Mouse (Mus musculus): ENCODE measurements around the gene Slc2a2. TPM values are rescaled to one million over a fixed set of nuclear protein-coding genes. Genes with fewer than 3 reads are reported as not detected.

The Slc2a2 gene
- polyA plus RNA-seq, 1 experiment = 63.9 TPM

DNA sequence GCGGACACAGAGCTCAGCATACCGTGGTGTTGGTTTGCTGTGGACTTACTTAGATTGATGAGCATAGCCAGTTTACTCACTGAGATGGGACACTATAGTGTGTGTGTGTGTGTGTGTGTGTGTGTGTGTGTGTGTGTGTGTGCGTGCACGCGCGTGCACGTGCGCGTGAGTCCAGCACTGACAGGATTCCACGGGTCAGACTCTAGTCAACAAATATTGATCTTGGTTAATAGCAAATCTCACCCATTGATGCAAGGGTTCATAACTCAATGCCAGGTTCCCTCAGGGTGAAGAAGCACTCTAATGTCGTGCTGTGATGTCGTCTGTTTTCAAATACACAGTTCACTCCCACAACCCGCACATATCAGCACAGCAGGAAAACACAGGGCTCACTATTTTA lies 27.5 kb downstream of the Slc2a2 start:
- no peak overlapping the region for H3K27ac ChIP-seq (ENCODE audit: insufficient read depth, low read depth, low read length)
- TF ChIP-seq POLR2A (IDR thresholded peaks at IDR 0.05; ENCODE audit: low read depth, low read length) (no peak), CTCF (IDR thresholded peaks at IDR 0.05; ENCODE audit: extremely low read depth, insufficient read length, insufficient replicate concordance, low read depth, low read length) (no peak)
- H3K27me3 ChIP-seq (ENCODE audit: control insufficient read depth, insufficient read depth, low read length) = no peaks in the 10 kb centered on the region
- H3K4me1 ChIP-seq (ENCODE audit: control insufficient read depth, insufficient read depth, insufficient read length, low read length) = peaks cover 3% of the 10 kb centered on the region; the same call in 1 of the 2 replicates
- WGBS = 62% methylated on average over 13 of the region's 13 CpGs
- H3K36me3 ChIP-seq (ENCODE audit: control insufficient read depth, insufficient read depth, low read length) = peaks cover 30% of the 10 kb centered on the region
- no peak overlapping the region for H3K4me3 ChIP-seq (ENCODE audit: low read depth, low read length)

DNA sequence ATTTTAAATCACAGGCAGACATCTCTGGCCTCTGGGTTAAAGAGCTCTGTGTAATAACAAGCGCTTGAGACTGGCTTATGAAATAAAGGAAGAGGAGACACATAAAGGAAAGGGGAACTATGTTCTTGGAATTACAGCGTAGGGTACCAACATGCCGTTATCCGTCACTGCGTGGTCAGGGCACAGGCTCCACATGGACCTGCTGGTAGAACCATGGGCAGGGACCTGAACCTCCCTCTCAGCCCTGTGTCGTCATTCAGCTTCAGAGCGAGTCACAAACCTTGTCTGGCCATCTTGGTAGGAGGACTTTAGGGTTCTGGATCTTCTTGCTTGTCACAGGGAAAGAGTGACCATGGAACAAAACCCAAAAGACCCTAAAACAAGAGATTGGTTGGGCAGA lies 28.7 kb downstream of the Slc2a2 start:
- H3K27ac ChIP-seq (ENCODE audit: insufficient read depth, low read depth, low read length) = no peak overlapping the region; the same call in 1 of the 2 replicates
- 96% methylated on average over 7 of the region's 7 CpGs for WGBS
- peaks cover 27% of the 10 kb centered on the region for H3K36me3 ChIP-seq (ENCODE audit: control insufficient read depth, insufficient read depth, low read length)
- H3K4me1 ChIP-seq (ENCODE audit: control insufficient read depth, insufficient read depth, insufficient read length, low read length) = peaks cover 4% of the 10 kb centered on the region; the same call in 1 of the 2 replicates
- H3K27me3 ChIP-seq (ENCODE audit: control insufficient read depth, insufficient read depth, low read length) = no peaks in the 10 kb centered on the region
- no peak overlapping the region for H3K4me3 ChIP-seq (ENCODE audit: low read depth, low read length)
- TF ChIP-seq POLR2A (IDR thresholded peaks at IDR 0.05; ENCODE audit: low read depth, low read length) = no peak
- no peak for TF ChIP-seq CTCF (IDR thresholded peaks at IDR 0.05; ENCODE audit: extremely low read depth, insufficient read length, insufficient replicate concordance, low read depth, low read length)

DNA sequence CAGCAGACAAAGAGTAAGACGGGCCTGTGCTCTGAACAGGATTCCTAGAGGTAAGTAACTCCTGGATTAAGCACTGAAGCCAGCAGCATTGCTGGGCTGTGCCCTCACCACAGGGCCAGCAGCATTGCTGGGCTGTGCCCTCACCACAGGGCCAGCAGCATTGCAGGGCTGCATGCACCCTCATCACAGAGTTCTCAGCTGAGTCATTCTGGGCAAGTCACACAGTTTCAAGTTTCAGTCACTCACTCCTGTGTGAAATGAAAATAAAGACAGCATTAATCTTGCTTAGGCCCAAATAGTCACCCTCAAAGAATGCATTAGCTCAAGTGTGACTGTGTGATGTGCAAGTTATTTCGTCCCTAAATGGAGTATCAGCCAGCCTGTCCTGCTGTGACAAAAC lies 37.0 kb downstream of the Slc2a2 start:
- Histone ChIP-seq H3K36me3 (ENCODE audit: control insufficient read depth, insufficient read depth, low read length) (no peaks in the 10 kb centered on the region), H3K4me3 (ENCODE audit: low read depth, low read length) (no peak overlapping the region), H3K27ac (ENCODE audit: insufficient read depth, low read depth, low read length) (no peak overlapping the region), H3K4me1 (ENCODE audit: control insufficient read depth, insufficient read depth, insufficient read length, low read length) (peaks cover 12% of the 10 kb centered on the region; the same call in 1 of the 2 replicates), H3K27me3 (ENCODE audit: control insufficient read depth, insufficient read depth, low read length) (no peaks in the 10 kb centered on the region)
- 84% methylated on average over 2 of the region's 2 CpGs for WGBS
- TF ChIP-seq POLR2A (IDR thresholded peaks at IDR 0.05; ENCODE audit: low read depth, low read length) = no peak
- TF ChIP-seq CTCF (IDR thresholded peaks at IDR 0.05; ENCODE audit: extremely low read depth, insufficient read length, insufficient replicate concordance, low read depth, low read length) = no peak

DNA sequence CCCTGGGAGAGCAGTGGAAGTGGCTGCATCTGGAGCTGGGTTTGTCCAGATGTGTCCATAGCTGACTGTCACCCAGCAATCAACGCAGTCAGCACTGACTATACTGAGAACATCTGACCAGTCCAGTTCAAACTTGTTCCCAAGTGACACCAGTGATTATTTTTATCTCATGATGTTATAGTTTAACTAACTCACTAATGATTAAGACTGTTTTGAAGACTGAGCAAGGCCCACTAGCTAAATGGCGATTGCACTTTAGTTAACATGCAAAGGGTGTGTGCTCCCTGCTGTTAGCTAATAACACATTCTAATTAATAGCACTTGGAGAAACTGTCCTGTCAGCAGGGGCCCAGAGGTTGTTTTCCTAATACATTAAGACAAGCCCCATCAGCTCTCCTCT lies 39.3 kb downstream of the Slc2a2 start:
- Histone ChIP-seq H3K4me3 (ENCODE audit: low read depth, low read length) (no peak overlapping the region), H3K4me1 (ENCODE audit: control insufficient read depth, insufficient read depth, insufficient read length, low read length) (peaks cover 21% of the 10 kb centered on the region; the same call in 1 of the 2 replicates), H3K27ac (ENCODE audit: insufficient read depth, low read depth, low read length) (peak overlapping the region; percentile 78; the same call in 1 of the 2 replicates), H3K36me3 (ENCODE audit: control insufficient read depth, insufficient read depth, low read length) (no peaks in the 10 kb centered on the region), H3K27me3 (ENCODE audit: control insufficient read depth, insufficient read depth, low read length) (no peaks in the 10 kb centered on the region)
- TF ChIP-seq CTCF (IDR thresholded peaks at IDR 0.05; ENCODE audit: extremely low read depth, insufficient read length, insufficient replicate concordance, low read depth, low read length) (no peak), POLR2A (IDR thresholded peaks at IDR 0.05; ENCODE audit: low read depth, low read length) (no peak)
- WGBS = 32% methylated on average over 2 of the region's 2 CpGs

DNA sequence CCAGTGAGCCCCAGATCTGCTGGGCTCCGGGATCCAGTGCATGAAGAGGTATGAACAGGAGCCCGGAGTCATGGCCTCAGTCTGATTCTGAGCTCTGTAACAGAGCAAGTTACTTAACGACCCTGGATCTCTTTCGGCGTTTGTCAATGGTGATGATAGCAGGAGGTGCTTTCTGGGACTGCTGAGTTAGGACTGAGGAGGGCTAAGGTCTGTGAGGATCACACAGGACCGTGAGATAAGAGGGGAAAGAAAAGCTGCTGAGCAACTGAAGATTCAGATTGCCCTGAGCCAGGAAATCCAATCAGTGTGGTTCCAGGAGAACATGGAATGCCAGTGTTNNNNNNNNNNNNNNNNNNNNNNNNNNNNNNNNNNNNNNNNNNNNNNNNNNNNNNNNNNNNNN lies 42.6 kb downstream of the Slc2a2 start:
- WGBS = 27% methylated on average over 6 of the region's 6 CpGs

DNA sequence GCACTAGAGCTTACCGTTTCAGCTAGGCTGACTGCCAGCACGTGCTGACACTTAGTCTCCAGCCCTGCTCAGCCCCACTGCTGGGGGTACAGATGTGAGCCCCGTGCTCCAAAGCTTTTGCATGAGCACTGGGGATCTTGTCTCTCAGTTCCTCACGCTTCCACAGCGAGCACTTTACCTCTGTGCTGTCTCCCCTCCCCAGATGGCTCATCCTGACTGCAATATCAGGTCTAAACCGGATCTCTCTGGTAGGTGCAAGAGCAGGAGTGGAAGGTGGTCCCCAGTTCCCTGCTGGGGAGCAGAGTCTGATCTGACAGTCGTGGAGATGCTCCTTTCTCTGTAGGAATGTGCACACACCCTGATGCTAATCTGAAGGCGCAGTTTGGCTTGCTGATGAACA lies 45.5 kb downstream of the Slc2a2 start:
- WGBS = 59% methylated on average over 8 of the region's 8 CpGs
- Histone ChIP-seq H3K27me3 (ENCODE audit: control insufficient read depth, insufficient read depth, low read length) (no peaks in the 10 kb centered on the region), H3K27ac (ENCODE audit: insufficient read depth, low read depth, low read length) (no peak overlapping the region), H3K36me3 (ENCODE audit: control insufficient read depth, insufficient read depth, low read length) (no peaks in the 10 kb centered on the region), H3K4me1 (ENCODE audit: control insufficient read depth, insufficient read depth, insufficient read length, low read length) (peaks cover 18% of the 10 kb centered on the region; the same call in 1 of the 2 replicates), H3K4me3 (ENCODE audit: low read depth, low read length) (no peak overlapping the region)
- TF ChIP-seq POLR2A (IDR thresholded peaks at IDR 0.05; ENCODE audit: low read depth, low read length) (no peak), CTCF (IDR thresholded peaks at IDR 0.05; ENCODE audit: extremely low read depth, insufficient read length, insufficient replicate concordance, low read depth, low read length) (no peak)

More for the DNA sequence above, 42.6 kb downstream of the Slc2a2 start:
- Histone ChIP-seq H3K4me1 (ENCODE audit: control insufficient read depth, insufficient read depth, insufficient read length, low read length) (peaks cover 21% of the 10 kb centered on the region; the same call in 1 of the 2 replicates), H3K36me3 (ENCODE audit: control insufficient read depth, insufficient read depth, low read length) (no peaks in the 10 kb centered on the region), H3K27ac (ENCODE audit: insufficient read depth, low read depth, low read length) (peak overlapping the region; percentile 87), H3K27me3 (ENCODE audit: control insufficient read depth, insufficient read depth, low read length) (no peaks in the 10 kb centered on the region), H3K4me3 (ENCODE audit: low read depth, low read length) (no peak overlapping the region)
- TF ChIP-seq CTCF (IDR thresholded peaks at IDR 0.05; ENCODE audit: extremely low read depth, insufficient read length, insufficient replicate concordance, low read depth, low read length) = no peak
- TF ChIP-seq POLR2A (IDR thresholded peaks at IDR 0.05; ENCODE audit: low read depth, low read length) = no peak

DNA sequence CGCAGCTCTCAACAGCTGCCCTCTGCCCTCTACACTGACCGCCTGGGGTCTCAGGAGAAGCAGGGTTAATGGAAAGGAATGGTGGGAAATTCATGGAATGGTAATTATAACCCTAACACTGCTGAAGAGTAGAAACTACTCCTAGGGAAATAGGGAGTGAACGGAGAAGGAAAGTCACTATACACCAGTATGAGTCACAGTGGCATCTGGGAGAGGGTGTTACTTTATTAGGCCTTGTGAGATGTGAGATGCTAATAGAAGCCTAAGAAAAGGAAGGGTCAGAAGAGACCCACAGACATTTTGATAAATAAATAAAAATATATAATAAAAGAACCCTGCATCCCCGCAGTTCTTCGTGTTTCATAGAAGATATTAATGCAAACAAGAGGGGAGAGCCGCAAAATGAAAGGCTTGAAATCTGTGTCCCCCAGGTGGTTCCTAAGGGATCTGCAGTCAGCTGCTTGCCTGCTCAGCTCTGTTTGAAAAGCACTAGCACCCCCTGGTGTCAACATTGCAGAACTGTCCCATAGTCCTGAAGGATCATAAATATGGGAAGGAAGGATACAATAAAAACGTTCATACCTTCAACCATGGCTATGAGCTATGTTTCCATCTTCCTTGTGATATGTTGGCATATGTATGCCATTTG lies 48.3 kb downstream of the Slc2a2 start:
- no peak overlapping the region for H3K4me3 ChIP-seq (ENCODE audit: low read depth, low read length)
- no peaks in the 10 kb centered on the region for H3K36me3 ChIP-seq (ENCODE audit: control insufficient read depth, insufficient read depth, low read length)
- H3K27me3 ChIP-seq (ENCODE audit: control insufficient read depth, insufficient read depth, low read length) = no peaks in the 10 kb centered on the region
- WGBS = 31% methylated on average over 7 of the region's 7 CpGs
- TF ChIP-seq CTCF (IDR thresholded peaks at IDR 0.05; ENCODE audit: extremely low read depth, insufficient read length, insufficient replicate concordance, low read depth, low read length) (peak; percentile 98), POLR2A (IDR thresholded peaks at IDR 0.05; ENCODE audit: low read depth, low read length) (no peak)
- H3K4me1 ChIP-seq (ENCODE audit: control insufficient read depth, insufficient read depth, insufficient read length, low read length) = peaks cover 5% of the 10 kb centered on the region; the same call in 1 of the 2 replicates
- H3K27ac ChIP-seq (ENCODE audit: insufficient read depth, low read depth, low read length) = no peak overlapping the region

All from small intestine, adult 2 months (tissue).